Mouse (Mus musculus) erythroblast, embryonic 14.5 days (primary cell): ENCODE results near the gene Krtap1-3. TPM values are rescaled to one million over a fixed set of nuclear protein-coding genes. Genes with fewer than 3 reads are reported as not detected.
"Not testable (repeated sequence)": the region's sequence is repeated elsewhere in the genome, so short reads cannot be mapped to it uniquely, and the experiment has no call there.

Source experiments
- H3K27me3 ChIP-seq: 2 replicates; pipeline ENCODE4 v1.6.1; 2012; ENCODE audit warnings: inconsistent platforms; ENCODE audit not compliant: control insufficient read depth
- H3K36me3 ChIP-seq: 2 replicates; pipeline ENCODE4 v1.6.1; 2012; ENCODE audit warnings: mild to moderate bottlenecking, inconsistent platforms; ENCODE audit not compliant: control insufficient read depth
- H3K4me1 ChIP-seq: 2 replicates; pipeline ENCODE4 v1.6.1; 2012; ENCODE audit warnings: inconsistent platforms; ENCODE audit not compliant: control insufficient read depth
- H3K4me3 ChIP-seq: replicated peaks from 2 replicates; pipeline ENCODE3; 2012; ENCODE audit warnings: moderate library complexity, mild to moderate bottlenecking, inconsistent platforms
- H3K9me3 ChIP-seq: 2 replicates; pipeline ENCODE4 v1.6.1; 2012; ENCODE audit warnings: low read length, inconsistent platforms, mixed read lengths; ENCODE audit not compliant: control insufficient read depth
- GATA1 ChIP-seq: IDR thresholded peaks from 2 replicates; pipeline ENCODE4 v1.6.1; 2012; ENCODE audit warnings: low read length, inconsistent platforms, mixed read lengths
- TAL1 ChIP-seq: IDR thresholded peaks from 3 replicates; pipeline ENCODE4 v1.6.1; 2012; ENCODE audit warnings: low read length, inconsistent platforms, mixed read lengths
- polyA plus RNA-seq: library from polyadenylated mRNA; stranded (reverse); fragments of >175 nt; gene quantifications from 2 replicates; pipeline ENCODE4 v1.2.3, GENCODE M21; 2012

Krtap1-3 gene
- polyA plus RNA-seq, 1 experiment = not detected

GRCm38 (mm10) chr11:99609126-99609525 is 18.0 kb upstream of the Krtap1-3 start:
- H3K4me1 ChIP-seq = no peaks in the 10 kb centered on the region
- H3K27me3 ChIP-seq = no peaks in the 10 kb centered on the region
- H3K9me3 ChIP-seq = no peaks in the 10 kb centered on the region
- H3K4me3 ChIP-seq = no peak overlapping the region
- no peaks in the 10 kb centered on the region for H3K36me3 ChIP-seq
- TF ChIP-seq GATA1 (no peak), TAL1 (no peak)

- not testable (repeated sequence) for H3K4me3 ChIP-seq, H3K27me3 ChIP-seq, H3K36me3 ChIP-seq, H3K4me1 ChIP-seq, H3K9me3 ChIP-seq
Observed at GRCm38 (mm10) chr11:99603208-99603607, 12.1 kb upstream of the Krtap1-3 start, which contains the start of gene Gm11938. Gene Gm11938 (minus strand): TSS chr11:99603308.

- H3K9me3 ChIP-seq, H3K4me3 ChIP-seq, H3K4me1 ChIP-seq, H3K27me3 ChIP-seq, H3K36me3 ChIP-seq: not testable (repeated sequence)
Observed at GRCm38 (mm10) chr11:99597742-99598141, 6.6 kb upstream of the Krtap1-3 start, which contains the start of gene Krtap9-3. Gene Krtap9-3 (minus strand): TSS chr11:99598105.

- H3K4me3 ChIP-seq = no peak overlapping the region
- no peaks in the 10 kb centered on the region for H3K36me3 ChIP-seq
- no peaks in the 10 kb centered on the region for H3K27me3 ChIP-seq
- TF ChIP-seq TAL1 (no peak), GATA1 (no peak)
- peaks cover 3% of the 10 kb centered on the region for H3K9me3 ChIP-seq
- H3K4me1 ChIP-seq = no peaks in the 10 kb centered on the region
Observed at GRCm38 (mm10) chr11:99585096-99585495, 6.0 kb downstream of the Krtap1-3 start.

GRCm38 (mm10) chr11:99583245-99583704 is 7.9 kb downstream of the Krtap1-3 start, which contains the start of gene Krtap1-4:
Gene Krtap1-4 (minus strand): TSS chr11:99583654.
- no peaks in the 10 kb centered on the region for H3K4me1 ChIP-seq
- no peaks in the 10 kb centered on the region for H3K27me3 ChIP-seq
- no peak for TF ChIP-seq GATA1
- no peak for TF ChIP-seq TAL1
- peaks cover 3% of the 10 kb centered on the region for H3K9me3 ChIP-seq
- no peak within 1 kb of the TSS for H3K4me3 ChIP-seq
- no peaks in the 10 kb centered on the region for H3K36me3 ChIP-seq

- Histone ChIP-seq H3K27me3 (no peaks in the 10 kb centered on the region), H3K36me3 (no peaks in the 10 kb centered on the region), H3K4me1 (no peaks in the 10 kb centered on the region), H3K4me3 (no peak overlapping the region), H3K9me3 (peaks cover 3% of the 10 kb centered on the region)
- TF ChIP-seq GATA1 = no peak
- no peak for TF ChIP-seq TAL1
Observed at GRCm38 (mm10) chr11:99581564-99581963, 9.6 kb downstream of the Krtap1-3 start.

- Histone ChIP-seq H3K4me3 (no peak overlapping the region), H3K4me1 (no peaks in the 10 kb centered on the region), H3K9me3 (peaks cover 3% of the 10 kb centered on the region), H3K36me3 (no peaks in the 10 kb centered on the region), H3K27me3 (no peaks in the 10 kb centered on the region)
- no peak for TF ChIP-seq TAL1
Observed at GRCm38 (mm10) chr11:99581051-99581450, 10.1 kb downstream of the Krtap1-3 start.

- TF ChIP-seq GATA1 = no peak
- H3K27me3 ChIP-seq = no peaks in the 10 kb centered on the region
Observed at GRCm38 (mm10) chr11:99580636-99581035, 10.5 kb downstream of the Krtap1-3 start, which contains the start of gene Krtap1-5. Gene Krtap1-5 (minus strand): TSS chr11:99581016.

GRCm38 (mm10) chr11:99574106-99574505 is 17.0 kb downstream of the Krtap1-3 start:
- TF ChIP-seq TAL1 (no peak), GATA1 (no peak)
- no peaks in the 10 kb centered on the region for H3K36me3 ChIP-seq
- no peak overlapping the region for H3K4me3 ChIP-seq
- no peaks in the 10 kb centered on the region for H3K9me3 ChIP-seq
- H3K27me3 ChIP-seq = no peaks in the 10 kb centered on the region
- no peaks in the 10 kb centered on the region for H3K4me1 ChIP-seq

More at GRCm38 (mm10) chr11:99580636-99581035, 10.5 kb downstream of the Krtap1-3 start, which contains the start of gene Krtap1-5:
- Histone ChIP-seq H3K4me3 (no peak within 1 kb of the TSS), H3K36me3 (no peaks in the 10 kb centered on the region), H3K9me3 (peaks cover 3% of the 10 kb centered on the region), H3K4me1 (no peaks in the 10 kb centered on the region)

- H3K36me3 ChIP-seq = no peaks in the 10 kb centered on the region
- no peaks in the 10 kb centered on the region for H3K4me1 ChIP-seq
- H3K4me3 ChIP-seq = no peak overlapping the region
- TF ChIP-seq GATA1 = no peak
- TF ChIP-seq TAL1 = no peak
- H3K27me3 ChIP-seq = no peaks in the 10 kb centered on the region
- H3K9me3 ChIP-seq = no peaks in the 10 kb centered on the region
Observed at GRCm38 (mm10) chr11:99573164-99573563, 18.0 kb downstream of the Krtap1-3 start.
